Mouse (Mus musculus): Measurements from ENCODE around the gene Unc13a. TPM values are rescaled to one million over a fixed set of nuclear protein-coding genes. Genes with fewer than 3 reads are reported as not detected.
"Not testable (repeated sequence)": the region's sequence is repeated elsewhere in the genome, so short reads cannot be mapped to it uniquely, and the experiment has no call there.

Unc13a gene
- polyA plus RNA-seq, 1 experiment: 6.3 TPM

DNA sequence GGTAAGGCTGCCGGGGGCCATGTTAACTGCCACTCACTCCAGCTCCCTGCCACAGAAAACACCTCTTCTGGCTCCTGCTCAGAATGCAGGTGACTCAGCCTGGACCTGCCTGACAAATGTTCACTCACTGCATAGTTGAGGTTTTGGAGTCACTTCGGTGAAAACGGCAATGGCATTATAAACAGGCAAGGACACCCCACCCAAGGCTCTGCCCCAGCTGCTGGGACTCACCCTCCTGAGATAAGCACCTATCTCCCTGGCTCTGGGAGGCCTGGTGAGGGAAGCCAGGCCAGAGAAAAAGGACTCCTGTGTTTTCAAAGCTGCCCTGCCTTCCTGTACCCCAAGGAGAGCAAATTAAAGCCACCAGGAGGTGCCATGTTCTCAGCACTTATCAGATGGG, 31.4 kb upstream of the Unc13a start:
- Histone ChIP-seq H3K27me3 (ENCODE audit: control insufficient read depth, insufficient read depth, low read length, poor library complexity, severe bottlenecking) (no peaks in the 10 kb centered on the region), H3K9ac (ENCODE audit: low read depth, poor library complexity, severe bottlenecking) (no peak overlapping the region), H3K4me3 (ENCODE audit: low read depth, low read length) (no peak overlapping the region), H3K27ac (ENCODE audit: insufficient read depth, low read length) (no peak overlapping the region), H3K4me1 (ENCODE audit: control insufficient read depth, insufficient read depth, low read length) (peaks cover 3% of the 10 kb centered on the region), H3K36me3 (ENCODE audit: control insufficient read depth, insufficient read depth, low read length, poor library complexity, severe bottlenecking) (no peaks in the 10 kb centered on the region), H3K9me3 (replicated peaks; ENCODE audit: control insufficient read depth, insufficient read depth, low read length, poor library complexity, severe bottlenecking) (no peaks in the 10 kb centered on the region)
- TF ChIP-seq POLR2A (IDR thresholded peaks at IDR 0.05; ENCODE audit: insufficient read depth, low read length): no peak
- no peak for TF ChIP-seq CTCF (IDR thresholded peaks at IDR 0.05; ENCODE audit: low read depth, low read length)
- no peak for TF ChIP-seq EP300 (IDR thresholded peaks at IDR 0.05; ENCODE audit: insufficient read depth, low read depth, low read length)

DNA sequence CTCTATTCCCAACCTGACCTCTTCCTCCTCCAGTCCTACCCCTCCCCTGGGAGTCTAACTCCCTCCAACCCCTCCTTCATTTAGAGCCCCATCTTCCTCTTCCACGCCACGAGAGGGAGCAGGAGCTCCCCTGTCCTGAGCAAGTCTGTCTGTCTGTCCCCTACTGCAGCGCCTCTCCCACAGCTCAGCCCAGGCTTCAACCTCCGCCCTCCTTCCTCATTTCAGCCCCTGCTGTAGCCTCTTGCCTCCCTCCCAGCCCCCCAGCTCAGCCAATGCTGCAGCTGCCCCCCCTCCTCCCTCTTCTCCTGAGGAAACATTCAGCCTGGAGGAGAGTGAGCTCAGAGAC, 30.5 kb upstream of the Unc13a start:
- Histone ChIP-seq H3K36me3 (ENCODE audit: control insufficient read depth, insufficient read depth, low read length, poor library complexity, severe bottlenecking) (no peaks in the 10 kb centered on the region), H3K4me3 (ENCODE audit: low read depth, low read length) (no peak overlapping the region), H3K27me3 (ENCODE audit: control insufficient read depth, insufficient read depth, low read length, poor library complexity, severe bottlenecking) (no peaks in the 10 kb centered on the region), H3K27ac (ENCODE audit: insufficient read depth, low read length) (no peak overlapping the region), H3K9me3 (replicated peaks; ENCODE audit: control insufficient read depth, insufficient read depth, low read length, poor library complexity, severe bottlenecking) (no peaks in the 10 kb centered on the region), H3K9ac (ENCODE audit: low read depth, poor library complexity, severe bottlenecking) (no peak overlapping the region), H3K4me1 (ENCODE audit: control insufficient read depth, insufficient read depth, low read length) (peaks cover 3% of the 10 kb centered on the region)
- TF ChIP-seq POLR2A (IDR thresholded peaks at IDR 0.05; ENCODE audit: insufficient read depth, low read length) (no peak), EP300 (IDR thresholded peaks at IDR 0.05; ENCODE audit: insufficient read depth, low read depth, low read length) (no peak), CTCF (IDR thresholded peaks at IDR 0.05; ENCODE audit: low read depth, low read length) (peak; percentile 21)

DNA sequence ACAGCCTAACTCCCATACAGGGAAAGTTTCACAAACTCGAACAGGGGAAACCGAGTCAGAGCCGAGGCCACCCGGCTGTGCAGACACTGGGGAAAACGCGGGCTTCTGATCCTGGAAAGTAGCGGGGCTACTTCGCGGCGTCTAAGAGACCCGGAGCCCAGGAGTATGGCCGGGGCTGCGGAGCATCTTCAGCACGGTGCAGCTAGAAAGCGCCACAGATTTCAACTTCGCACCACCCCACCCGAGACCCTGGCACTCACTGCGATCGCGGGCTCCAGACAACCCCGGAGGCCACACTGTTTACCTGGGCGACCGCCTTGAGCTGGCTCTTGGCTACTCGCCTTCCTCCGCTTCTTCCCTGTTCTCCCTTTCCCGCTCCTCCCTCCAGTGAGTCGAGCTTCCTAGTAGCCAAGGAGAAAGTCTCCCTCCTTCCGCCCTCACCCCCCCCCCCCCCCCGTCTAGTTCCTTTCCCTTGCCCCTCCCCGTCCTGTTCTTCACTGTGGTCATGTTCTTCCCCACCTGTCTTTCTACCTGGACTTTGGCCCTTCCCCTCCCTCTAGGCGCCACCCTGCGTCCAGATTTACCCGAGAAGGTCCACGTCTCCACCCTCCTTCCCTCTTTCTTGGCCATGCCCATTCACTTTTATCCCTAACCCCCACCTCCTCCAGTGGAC, 30.0 kb upstream of the Unc13a start, which contains the start of gene B3gnt3:
TSS of gene B3gnt3 (minus strand) at position 376 of the 673 bp plus-strand sequence.
- peak within 1 kb of the TSS; percentile 11 for H3K4me3 ChIP-seq (ENCODE audit: low read depth, low read length)
- TF ChIP-seq POLR2A (IDR thresholded peaks at IDR 0.05; ENCODE audit: insufficient read depth, low read length): no peak
- no peak for TF ChIP-seq CTCF (IDR thresholded peaks at IDR 0.05; ENCODE audit: low read depth, low read length)
- no peak for TF ChIP-seq EP300 (IDR thresholded peaks at IDR 0.05; ENCODE audit: insufficient read depth, low read depth, low read length)
- no peaks in the 10 kb centered on the region for H3K36me3 ChIP-seq (ENCODE audit: control insufficient read depth, insufficient read depth, low read length, poor library complexity, severe bottlenecking)
- peak within 1 kb of the TSS; percentile 50 for H3K9ac ChIP-seq (ENCODE audit: low read depth, poor library complexity, severe bottlenecking)
- H3K9me3 ChIP-seq (replicated peaks; ENCODE audit: control insufficient read depth, insufficient read depth, low read length, poor library complexity, severe bottlenecking): no peaks in the 10 kb centered on the region
- peaks cover 3% of the 10 kb centered on the region for H3K4me1 ChIP-seq (ENCODE audit: control insufficient read depth, insufficient read depth, low read length)
- H3K27ac ChIP-seq (ENCODE audit: insufficient read depth, low read length): no peak within 1 kb of the TSS
- no peaks in the 10 kb centered on the region for H3K27me3 ChIP-seq (ENCODE audit: control insufficient read depth, insufficient read depth, low read length, poor library complexity, severe bottlenecking)

GRCm38 (mm10) chr8:71700493-71701269, 29.1 kb upstream of the Unc13a start:
- Histone ChIP-seq H3K36me3 (ENCODE audit: control insufficient read depth, insufficient read depth, low read length, poor library complexity, severe bottlenecking) (no peaks in the 10 kb centered on the region), H3K27me3 (ENCODE audit: control insufficient read depth, insufficient read depth, low read length, poor library complexity, severe bottlenecking) (no peaks in the 10 kb centered on the region), H3K4me3 (ENCODE audit: low read depth, low read length) (no peak overlapping the region), H3K9ac (ENCODE audit: low read depth, poor library complexity, severe bottlenecking) (peak overlapping the region; percentile 50), H3K4me1 (ENCODE audit: control insufficient read depth, insufficient read depth, low read length) (peaks cover 3% of the 10 kb centered on the region), H3K9me3 (replicated peaks; ENCODE audit: control insufficient read depth, insufficient read depth, low read length, poor library complexity, severe bottlenecking) (no peaks in the 10 kb centered on the region), H3K27ac (ENCODE audit: insufficient read depth, low read length) (no peak overlapping the region)
- TF ChIP-seq POLR2A (IDR thresholded peaks at IDR 0.05; ENCODE audit: insufficient read depth, low read length) (no peak), EP300 (IDR thresholded peaks at IDR 0.05; ENCODE audit: insufficient read depth, low read depth, low read length) (peak; percentile 63), CTCF (IDR thresholded peaks at IDR 0.05; ENCODE audit: low read depth, low read length) (no peak)

DNA sequence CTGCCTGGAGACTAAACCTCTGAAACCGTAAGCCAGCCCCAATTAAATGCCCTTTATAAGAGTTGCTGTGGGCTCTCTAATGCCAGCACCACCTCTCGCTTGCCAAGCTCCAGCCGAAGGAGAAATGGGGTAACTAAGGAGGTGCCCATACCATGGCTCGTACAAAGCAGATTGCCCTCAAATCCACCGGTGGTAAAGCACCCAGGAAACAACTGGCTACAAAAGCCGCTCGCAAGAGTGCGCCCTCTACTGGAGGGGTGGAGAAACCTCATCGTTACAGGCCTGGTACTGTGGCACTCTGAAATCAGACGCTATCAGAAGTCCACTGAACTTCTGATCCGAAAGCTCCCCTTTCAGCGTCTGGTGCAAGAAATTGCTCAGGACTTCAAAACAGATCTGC, 23.9 kb upstream of the Unc13a start:
- peak; percentile 30 for TF ChIP-seq CTCF (IDR thresholded peaks at IDR 0.05; ENCODE audit: low read depth, low read length)
- not testable (repeated sequence) for H3K27ac ChIP-seq (ENCODE audit: insufficient read depth, low read length); H3K36me3 ChIP-seq (ENCODE audit: control insufficient read depth, insufficient read depth, low read length, poor library complexity, severe bottlenecking); H3K9me3 ChIP-seq (replicated peaks; ENCODE audit: control insufficient read depth, insufficient read depth, low read length, poor library complexity, severe bottlenecking); H3K9ac ChIP-seq (ENCODE audit: low read depth, poor library complexity, severe bottlenecking); H3K4me3 ChIP-seq (ENCODE audit: low read depth, low read length); H3K4me1 ChIP-seq (ENCODE audit: control insufficient read depth, insufficient read depth, low read length)
- H3K27me3 ChIP-seq (ENCODE audit: control insufficient read depth, insufficient read depth, low read length, poor library complexity, severe bottlenecking): peaks cover 19% of the 10 kb centered on the region
